Mouse (Mus musculus): ENCODE results near the gene Igf2bp2.

Gene Igf2bp2

DNA sequence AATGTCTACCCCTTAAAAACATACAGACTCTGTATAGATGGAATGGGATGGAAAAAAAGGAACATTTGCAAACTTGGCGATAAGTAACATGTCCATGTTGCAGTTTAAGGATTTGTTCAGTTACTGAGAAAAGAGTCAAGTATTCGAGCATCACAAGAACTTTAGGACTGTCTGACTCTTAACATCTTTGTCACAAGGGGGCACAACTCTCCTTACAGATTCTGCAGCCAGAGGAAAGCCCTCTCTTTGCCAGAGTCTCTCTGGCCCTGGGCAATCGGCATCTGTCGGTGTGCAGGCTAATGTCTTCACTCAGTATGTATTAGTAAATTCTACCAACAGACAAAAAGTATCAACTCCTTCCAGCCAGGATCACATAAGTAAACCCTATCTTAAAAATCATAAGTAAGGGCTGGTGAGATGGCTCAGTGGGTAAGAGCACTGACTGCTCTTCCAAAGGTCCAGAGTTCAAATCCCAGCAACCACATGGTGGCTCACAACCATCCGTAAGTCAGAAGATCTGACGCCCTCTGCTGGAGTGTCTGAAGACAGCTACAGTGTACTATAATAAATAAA is 57.0 kb downstream of the Igf2bp2 start:
- no peak for DNase-seq (ENCODE audit: low spot score)

DNA sequence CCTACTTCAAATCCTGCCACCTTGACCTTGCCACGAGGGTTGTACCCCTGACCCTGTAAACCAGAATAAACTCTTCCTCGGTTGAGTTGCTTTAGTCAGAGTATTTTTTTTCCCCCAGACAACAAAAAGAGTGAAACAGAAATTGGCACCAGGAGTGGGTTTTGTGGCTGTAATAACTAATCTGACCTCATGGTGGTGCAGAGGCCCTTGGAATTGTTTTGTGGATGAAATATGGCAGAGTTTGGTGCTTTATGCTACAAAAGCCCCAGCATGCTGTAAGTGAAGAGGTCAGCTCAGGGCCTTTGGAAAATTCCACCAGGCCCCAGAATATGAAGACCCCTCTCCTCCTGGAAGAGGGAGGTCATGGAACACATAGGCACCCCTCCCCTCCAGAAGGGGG is 63.0 kb downstream of the Igf2bp2 start:
- DNase-seq (ENCODE audit: low spot score), result no peak

DNA sequence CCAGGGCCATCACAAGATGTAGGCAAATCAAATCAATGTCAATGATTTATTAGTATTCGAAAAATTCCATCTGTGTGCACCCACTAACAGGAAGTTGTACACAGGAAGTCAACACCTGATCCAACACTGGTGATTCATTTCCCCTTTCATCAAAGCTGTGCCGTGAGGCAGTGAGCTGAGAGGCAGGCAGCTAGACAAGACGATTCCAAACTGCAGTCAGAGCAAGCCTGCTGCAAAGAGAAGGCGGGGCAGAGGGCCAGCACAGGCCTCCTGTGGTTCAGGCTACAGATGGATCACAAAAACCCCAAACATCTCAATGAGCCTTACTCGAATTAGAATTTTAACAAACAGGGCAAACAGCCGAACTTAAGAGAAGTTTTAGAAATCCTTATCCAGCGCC is 65.4 kb downstream of the Igf2bp2 start:
- DNase-seq (ENCODE audit: low spot score), result no peak

DNA sequence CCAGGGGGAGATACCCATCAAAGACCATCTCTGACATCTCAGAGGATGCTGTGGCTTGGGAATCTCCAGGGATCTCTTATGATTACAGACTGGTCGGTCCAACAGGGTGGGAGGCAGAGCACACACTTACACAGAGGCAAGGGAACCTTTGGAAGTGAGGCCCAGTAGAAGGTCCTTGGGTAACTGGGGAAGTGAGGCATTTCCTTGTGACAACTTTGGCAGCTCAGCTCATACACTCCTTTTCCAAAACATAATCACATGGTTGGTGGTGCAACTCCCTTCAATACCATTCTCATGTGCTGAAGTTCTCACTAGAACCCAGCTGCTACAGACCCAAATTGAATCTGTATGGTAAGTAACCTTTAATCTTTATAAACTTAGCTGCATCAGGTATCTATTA is 67.3 kb downstream of the Igf2bp2 start:
- DNase-seq (ENCODE audit: low spot score), result no peak

DNA sequence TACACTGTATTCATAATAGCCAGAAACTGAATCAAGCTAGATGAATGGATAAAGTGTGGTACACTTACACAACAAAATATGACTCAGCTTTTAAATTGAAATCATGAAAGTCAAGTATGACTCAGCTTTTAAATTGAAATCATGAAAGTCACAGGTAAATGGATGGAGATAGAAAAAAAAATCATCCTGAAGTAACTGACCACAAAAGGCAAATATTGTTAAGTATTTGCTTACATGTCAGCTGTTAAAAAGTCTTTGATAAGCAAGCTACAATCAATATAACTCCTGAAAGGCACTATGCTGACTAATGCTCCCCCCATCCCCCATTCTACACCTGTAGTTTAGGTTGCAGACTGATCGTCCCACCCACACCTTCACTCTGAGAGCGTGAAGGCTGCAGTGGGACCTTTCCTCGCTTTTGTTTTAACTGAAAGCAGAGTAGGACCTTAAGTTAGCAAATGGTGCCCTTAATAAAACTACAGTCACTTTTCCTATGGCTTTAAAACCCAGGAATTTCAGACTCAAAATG is 71.8 kb downstream of the Igf2bp2 start:
- DNase-seq (ENCODE audit: low spot score), result no peak

DNA sequence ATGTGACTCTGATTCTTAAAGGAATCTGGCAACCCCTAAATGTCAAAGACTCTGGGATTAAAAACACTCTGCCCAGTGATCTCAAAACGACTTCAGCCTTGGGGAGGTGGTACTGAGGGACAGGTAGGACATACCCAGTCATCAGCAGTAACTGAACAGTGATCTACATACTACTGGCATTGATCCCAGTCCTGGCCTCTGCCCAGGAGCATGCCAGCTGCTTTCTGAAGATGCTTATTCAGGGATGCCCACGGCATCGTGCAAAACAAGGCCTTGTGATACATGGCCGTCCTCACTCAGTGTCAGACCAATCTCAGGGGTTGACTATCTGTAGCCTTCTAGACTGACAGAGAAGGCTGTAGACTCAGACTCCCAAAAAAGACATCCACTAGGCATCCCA is 77.7 kb downstream of the Igf2bp2 start:
- no peak for DNase-seq (ENCODE audit: low spot score)

DNA sequence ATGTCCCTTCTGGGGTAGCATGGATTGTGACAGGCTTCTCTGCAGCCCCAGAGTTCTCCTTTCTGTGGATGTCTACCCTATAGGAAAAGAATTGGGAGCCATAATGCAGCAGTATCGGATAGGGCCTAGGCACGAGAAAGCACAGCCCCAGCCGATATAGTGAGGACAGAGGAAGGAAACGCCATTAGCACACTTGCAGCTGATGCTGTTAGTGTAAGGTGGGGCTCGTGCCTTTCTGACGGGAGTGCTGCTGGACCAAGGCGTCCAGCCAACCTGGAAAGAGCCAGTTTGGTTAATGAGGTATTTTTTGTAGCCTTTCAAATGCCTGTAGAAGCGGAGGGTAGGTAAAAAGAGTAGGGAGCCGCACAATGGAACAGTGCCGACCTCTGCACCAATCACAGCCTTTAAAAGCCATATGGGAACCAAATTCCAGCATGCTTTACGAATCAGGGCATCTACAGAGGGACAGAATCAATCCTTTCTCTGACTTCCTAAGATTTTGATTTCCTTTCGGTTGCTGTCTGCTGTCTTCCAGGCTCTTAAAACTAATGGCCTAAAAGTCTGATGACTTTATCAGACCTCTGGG is 82.9 kb downstream of the Igf2bp2 start:
- no peak for DNase-seq (ENCODE audit: low spot score)

DNA sequence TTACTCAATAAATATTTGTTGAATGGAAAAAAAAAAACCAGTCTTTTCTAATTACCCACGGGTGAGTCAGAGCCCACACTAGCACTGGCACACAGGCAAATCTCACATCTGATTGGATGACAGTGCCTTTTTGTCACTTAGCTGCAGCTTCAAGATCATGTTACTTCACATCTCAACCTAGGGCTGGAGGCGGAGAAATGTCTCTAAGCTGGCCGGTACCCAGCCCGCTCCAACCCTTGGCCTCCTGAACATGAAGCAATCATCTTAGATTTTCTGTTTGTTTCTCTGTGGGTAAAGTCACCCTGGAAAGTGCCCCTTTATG is 86.5 kb downstream of the Igf2bp2 start:
- DNase-seq (ENCODE audit: low spot score), result no peak

DNA sequence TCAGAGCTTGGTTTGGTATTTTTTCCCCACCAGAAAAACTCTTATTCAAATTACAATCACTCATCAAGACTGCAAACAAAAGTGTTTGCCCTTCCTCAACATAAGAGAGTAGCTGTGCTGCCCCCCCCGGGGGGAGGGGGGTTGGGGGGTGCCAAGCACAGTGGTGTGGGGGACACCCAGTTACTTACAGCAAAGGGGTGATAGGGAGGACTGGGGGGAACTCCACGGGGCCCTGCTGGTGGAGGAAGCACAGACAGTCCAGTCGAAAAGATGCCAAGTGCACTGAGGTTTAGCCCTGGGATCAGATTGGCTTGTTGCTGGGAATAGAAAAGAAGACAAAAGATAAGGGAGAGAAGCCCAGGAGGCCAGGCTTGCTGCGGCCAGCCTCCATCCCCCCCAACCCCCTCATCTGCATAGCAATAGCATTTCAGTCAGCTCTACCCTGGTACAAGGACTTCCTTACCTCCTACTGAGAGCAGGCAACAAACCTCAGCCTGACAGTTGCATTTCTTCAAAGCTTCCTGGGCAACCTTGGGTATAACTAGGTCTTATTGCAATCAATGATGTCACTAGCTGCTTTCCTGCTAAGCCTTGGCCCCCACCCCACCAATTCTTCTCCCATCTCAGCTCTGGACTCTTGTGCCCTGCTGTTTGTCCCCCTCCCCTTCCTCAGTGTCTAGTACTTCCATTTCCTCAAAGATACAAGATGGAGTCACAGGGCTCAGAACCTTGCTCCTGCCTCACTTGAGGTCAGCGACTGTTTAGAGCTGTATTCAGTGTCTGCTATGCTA is 87.1 kb downstream of the Igf2bp2 start:
- DNase-seq (ENCODE audit: low spot score), result no peak

DNA sequence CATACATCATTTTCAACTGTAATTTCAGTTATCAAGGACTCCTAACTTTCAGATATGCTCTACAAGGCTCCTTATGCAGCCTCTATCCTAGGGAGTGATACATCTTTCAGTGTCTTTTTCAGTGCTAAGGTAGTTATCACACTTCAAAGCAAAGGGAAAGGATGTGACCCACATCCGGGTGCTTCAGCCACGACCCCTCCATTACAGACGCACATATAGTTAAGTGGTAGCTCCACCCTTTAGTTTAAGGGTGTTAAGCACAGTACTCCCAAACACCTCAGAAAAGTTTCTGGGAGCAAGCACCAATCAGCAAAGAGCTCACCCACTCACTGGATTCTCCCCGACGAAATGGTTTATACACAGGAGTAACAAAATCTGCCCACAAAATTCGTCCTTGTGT is 88.0 kb downstream of the Igf2bp2 start:
- no peak for DNase-seq (ENCODE audit: low spot score)

DNA sequence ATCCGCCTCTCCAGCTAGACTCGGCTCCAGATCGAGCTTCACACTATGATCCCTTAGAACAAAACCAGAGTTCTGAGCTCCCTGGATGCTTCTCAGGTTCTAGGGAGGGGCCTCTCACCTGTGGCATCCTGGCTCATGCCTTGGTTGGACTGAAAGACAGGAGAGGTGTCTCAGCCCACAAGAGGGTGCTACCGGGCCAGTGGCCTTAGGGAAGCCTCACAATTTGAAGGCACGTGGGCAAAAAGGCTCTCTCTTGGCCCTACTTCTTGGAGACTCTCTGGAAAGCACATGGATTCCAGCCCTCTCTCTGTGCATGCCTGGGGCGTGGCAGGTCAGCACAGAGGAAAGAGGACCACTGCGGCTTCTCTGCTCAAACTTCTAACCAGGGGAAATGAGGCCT is 91.7 kb downstream of the Igf2bp2 start:
- DNase-seq (ENCODE audit: low spot score), result no peak

DNA sequence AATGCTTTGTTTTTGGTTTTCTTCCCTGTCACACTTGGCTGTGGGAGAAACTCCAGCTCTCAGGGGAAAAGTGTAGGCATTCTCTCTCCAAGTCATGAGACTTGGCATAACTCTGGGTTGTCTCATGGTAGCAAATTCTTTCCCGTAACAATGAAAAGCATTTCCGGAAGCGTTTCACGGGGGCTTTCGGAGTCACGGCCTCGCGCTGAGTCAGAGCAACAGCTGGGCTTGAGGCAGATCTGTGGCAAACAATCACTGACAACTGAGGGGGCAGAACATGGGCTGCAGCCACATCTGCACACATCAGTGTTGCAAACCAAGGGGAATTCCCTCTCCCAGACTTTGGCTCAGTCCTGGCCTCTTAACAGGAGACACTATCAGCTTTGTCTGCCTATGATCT is 95.7 kb downstream of the Igf2bp2 start:
- no peak for DNase-seq (ENCODE audit: low spot score)

DNA sequence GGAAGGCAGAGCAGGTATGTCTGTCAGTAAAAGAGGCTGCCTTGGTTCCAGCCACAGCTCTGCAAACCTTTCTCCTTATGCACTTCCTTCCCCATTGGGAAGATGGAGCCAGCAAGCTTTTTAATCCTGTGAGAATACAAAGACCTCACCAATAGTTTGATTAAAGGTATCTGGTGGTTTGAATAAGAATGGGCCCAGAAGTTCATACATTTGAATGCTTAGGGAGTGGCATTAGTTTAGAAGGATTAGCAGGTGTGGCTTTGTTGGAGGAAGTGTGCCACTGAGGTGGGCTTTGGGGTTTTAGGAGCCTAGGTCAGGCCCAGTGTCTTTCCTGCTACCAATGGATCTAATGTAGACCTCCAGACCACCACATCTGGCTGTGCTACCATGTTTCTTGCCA is 97.6 kb downstream of the Igf2bp2 start:
- DNase-seq (ENCODE audit: low spot score), result no peak

DNA sequence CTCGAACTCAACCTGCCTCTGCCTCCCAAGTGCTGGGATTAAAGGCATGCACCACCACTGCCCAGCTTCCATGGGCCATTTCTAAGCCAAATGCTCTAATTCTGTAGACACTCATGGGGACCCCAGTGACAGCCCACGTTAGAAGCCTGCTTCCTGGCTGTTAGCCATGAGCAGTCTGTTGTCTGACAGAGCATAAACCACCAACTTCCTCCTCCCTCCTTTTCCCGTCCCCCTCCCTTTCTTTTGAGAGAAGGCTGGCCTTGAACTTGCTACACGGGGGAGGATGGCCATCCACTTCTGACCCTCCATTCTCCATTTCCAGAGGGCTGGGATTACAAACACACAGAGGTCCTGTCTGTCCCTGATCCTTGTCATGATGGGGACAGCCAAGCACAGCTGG is 100.8 kb downstream of the Igf2bp2 start:
- DNase-seq (ENCODE audit: low spot score), result no peak

DNA sequence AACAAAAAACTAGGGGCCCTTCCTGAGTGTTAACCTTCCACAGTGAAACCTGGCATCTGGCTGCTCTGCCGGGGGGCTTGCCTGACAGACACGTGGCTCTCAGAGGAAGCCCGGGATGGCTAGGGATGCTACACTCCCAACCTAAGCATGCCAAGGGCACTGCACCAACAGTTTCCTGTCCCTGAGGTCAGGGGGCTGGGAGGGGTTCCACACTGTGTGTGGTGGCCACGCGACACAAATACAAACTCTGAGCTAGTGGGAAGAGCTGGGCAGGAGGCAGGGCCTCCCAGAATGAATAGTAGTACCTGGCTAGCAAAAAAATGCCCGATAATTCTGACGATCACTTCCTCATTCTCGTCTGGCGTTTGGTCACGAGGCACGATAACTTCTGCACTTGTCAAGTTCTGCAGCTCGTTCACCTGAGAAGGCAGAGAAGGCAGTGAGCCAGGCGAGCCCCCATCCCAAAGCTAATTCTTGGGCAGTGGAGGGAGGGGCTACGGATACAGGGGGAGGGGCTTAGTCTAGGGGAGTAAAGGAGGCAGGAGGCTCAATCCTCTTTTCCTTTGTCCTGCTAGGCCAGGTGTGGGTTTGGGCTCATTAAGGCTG is 101.4 kb downstream of the Igf2bp2 start:
- DNase-seq (ENCODE audit: low spot score), result no peak

DNA sequence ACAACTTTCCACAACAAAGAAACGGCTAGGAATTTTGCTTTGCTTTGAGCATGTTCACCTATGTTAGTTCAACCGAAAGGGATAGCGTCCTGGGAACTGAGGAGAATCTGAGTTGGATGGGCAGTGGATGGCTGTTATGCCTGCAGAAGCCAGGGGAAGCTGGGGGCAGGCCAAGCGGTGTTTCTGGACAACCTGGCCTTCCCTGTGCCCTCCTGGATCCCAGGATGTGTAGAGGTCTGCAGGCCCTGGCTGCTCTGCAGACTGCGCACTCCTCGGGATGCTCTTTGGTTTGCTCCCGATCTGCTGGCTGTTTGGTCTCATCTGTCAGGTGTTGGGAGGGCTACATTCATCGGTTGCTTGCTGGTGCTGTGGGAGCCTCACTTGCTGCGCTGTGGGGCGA is 102.7 kb downstream of the Igf2bp2 start:
- DNase-seq (ENCODE audit: low spot score), result no peak

DNA sequence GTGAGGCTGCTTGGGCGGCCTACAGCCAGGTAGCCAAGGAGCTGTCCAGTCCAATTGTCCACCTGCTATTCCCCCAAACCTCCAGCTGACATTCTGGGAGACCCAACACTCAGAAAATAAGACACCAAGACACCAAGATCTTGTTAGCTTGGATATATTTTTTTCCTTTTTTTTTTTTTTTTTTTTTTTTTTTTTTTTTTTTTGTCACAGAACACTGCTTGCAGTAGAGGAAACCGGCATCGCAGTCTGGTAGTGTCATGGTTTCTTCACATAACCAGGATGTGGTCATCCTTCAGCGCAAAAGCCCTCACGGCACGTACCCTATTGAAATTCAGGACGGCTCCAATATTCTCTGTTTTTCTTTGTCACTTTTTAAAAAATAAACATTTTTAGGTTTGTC is 104.2 kb downstream of the Igf2bp2 start:
- no peak for DNase-seq (ENCODE audit: low spot score)

DNA sequence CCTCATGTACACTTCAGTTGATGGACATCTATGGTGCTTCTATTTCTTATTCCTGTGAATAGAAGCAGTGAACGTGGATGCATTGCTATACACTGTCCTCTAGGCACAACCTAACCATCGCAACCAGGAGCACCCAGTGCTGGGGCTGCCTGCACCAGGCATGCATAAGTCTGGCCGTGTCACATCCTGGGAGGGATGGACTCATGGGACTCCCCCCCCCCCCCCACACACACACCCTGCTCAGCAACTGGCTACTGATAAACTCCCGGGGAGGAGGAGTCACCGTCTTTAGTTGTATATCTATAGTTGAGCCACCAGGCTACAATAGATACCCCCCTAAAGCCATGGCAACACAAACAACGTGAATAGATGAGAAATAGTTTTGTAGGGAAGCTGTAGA is 105.6 kb downstream of the Igf2bp2 start:
- DNase-seq (ENCODE audit: low spot score), result no peak

DNA sequence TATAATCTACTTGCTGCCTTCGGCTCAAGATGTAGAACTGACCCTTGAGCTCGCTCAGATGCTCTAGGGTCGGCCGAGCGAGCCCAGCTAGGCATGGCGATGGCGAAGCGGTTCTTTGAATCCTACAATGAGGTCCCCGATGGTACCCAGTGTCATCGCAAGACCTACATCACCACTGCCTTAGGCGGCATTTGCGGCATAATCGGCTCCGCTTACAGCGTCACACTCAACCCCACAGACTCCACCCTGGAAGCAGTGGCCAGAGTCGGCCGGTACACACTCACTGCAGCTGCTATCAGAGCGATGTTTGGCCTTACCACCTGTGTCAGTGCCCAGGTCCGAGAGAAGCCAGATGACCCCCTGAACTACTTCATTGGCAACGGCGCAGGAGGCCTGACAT is 109.7 kb downstream of the Igf2bp2 start:
- no peak for DNase-seq (ENCODE audit: low spot score)

DNA sequence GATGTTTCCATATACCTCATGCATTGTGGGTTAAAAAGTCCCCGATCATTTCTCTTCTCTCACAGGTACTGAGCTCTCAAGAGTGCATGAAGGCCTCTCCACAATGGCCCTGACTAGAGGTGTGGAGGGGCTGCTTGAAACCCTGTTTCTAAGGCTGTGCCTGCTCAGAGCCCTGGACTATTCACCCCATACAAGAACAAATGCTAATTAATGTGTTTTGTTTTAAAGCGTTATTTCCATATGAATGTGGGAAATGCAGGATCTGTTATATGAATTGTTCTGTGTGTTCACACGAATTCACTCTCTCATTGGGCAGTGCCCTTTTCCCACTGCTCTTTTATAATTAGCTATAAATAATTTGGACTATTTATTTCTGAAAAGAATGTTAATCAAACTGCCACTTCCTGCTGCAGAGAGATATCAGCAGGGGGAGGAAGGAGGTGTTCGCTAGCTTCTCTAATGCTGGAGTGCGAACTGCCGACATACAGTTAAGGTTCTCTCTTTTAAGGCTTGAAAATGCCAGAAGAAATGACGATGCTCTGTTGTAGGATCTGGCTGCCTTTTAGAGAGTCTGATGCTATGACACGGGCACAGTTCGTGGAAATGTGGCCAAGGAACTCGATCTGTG is 116.2 kb downstream of the Igf2bp2 start:
- DNase-seq (ENCODE audit: low spot score), result no peak

DNA sequence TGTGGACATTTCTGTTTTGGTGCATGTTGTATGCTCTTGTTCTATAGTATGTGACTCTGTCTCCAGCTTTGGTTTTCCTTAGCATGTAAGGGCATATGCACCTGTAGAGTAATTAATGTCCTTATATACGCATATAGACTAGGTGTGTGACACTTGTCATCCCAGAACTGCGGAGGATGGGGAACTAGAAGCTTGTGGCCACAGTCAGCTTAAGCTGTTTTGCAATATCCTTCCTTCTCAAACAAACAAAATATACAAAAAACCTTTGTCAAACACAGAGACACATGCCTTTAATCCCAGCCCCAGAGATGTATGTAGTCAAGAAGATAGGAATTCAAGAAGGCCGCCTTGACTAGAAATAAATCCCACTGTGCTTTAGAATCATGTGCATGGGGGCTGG is 117.2 kb downstream of the Igf2bp2 start:
- no peak for DNase-seq (ENCODE audit: low spot score)

DNA sequence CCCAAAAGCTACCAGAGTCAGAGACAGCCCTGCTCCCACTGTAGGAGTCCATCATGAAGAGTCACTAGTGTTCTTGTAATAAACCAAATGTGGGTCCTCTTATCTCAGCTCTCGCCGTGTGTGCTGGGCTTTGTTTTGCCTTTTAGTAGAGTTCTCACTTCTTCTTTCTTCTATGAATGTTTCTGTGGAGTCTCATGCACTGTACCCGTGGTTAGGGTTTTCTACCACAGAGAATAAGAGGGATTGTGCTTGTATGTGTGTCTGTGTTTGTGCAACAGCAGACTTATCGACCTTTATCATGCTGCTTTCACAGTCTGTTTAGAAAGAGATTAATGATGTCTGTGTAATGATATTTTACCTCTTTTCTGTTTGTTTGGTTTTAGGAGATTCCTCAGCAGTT is 119.3 kb downstream of the Igf2bp2 start:
- DNase-seq (ENCODE audit: low spot score), result no peak

DNA sequence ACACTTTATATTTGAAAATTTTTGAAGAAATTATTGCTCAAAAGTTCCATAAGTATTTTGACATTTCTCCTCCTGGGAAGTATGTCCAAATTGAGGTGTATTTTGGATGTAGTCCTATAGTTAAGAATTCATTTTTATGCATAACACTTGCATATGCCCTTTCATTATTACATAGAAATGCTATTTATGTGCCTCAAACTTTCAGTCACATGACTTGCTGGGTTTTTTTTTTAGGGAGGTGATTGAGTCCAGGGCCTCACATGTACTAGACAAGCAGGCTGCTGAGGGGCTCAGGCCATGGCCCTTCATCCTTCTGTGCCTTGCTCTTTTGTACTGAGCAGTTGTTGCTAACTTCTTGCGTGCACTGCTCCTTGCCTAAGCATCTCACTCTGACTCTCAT is 123.1 kb downstream of the Igf2bp2 start:
- no peak for DNase-seq (ENCODE audit: low spot score)

All from urinary bladder, postnatal 10 days (tissue).